Mouse (Mus musculus): ENCODE results near the gene Gstm6. TPM values are rescaled to one million over a fixed set of nuclear protein-coding genes. Genes with fewer than 3 reads are reported as not detected.
A peak's percentile ranks its signal among the peaks of the same experiment; 100 is the strongest.
"Not testable (repeated sequence)": the region's sequence is repeated elsewhere in the genome, so short reads cannot be mapped to it uniquely, and the experiment has no call there.

Gstm6 gene
- polyA plus RNA-seq, 1 experiment = 3.7 TPM

DNA sequence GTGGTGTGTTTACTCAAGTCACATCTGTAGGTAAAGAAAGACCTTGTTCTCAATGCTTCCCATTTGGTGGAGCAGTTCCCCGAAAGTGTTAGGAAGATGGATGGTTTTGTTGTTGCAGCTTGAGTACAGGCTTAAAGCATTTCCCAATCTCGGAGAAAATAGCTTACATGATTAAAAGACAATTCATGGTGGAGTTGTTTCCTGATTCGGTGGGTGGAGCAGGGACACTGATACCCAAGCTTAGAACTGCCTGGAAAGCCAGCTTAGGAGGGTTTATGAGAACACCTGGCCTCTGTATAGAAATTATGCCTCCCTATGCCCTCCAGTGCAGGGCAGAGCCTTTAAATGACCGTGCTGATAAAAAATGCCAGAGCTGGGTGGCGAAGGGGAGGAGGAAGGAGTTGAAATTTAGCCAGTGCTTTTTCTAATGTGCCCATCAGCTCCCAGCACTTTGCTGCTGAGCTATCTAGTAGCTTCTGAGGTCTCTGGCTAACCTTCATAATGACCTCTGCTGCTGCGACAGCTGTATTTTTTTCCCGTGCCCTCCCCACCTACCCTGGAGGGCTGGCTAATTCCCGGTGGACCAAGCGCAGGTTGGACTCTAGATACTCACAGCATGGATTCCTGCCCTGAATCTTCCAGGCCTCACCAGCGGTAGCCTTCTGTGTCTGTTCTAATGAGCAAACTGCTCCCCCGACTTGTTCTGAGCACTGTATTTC is 42.4 kb downstream of the Gstm6 start:
- TF ChIP-seq POLR2A (IDR thresholded peaks at IDR 0.05; ENCODE audit: low read depth, low read length) = no peak
- TF ChIP-seq CTCF (IDR thresholded peaks at IDR 0.05; ENCODE audit: borderline replicate concordance, insufficient read depth, low read length) = no peak
- Histone ChIP-seq H3K4me3 (ENCODE audit: insufficient read depth, low read length) (no peak overlapping the region), H3K27ac (ENCODE audit: insufficient read depth, low read length) (no peak overlapping the region)

GRCm38 (mm10) chr3:107898691-107899090 is 44.9 kb downstream of the Gstm6 start:
- TF ChIP-seq CTCF (IDR thresholded peaks at IDR 0.05; ENCODE audit: borderline replicate concordance, insufficient read depth, low read length) (no peak), POLR2A (IDR thresholded peaks at IDR 0.05; ENCODE audit: low read depth, low read length) (no peak)
- Histone ChIP-seq H3K4me3 (ENCODE audit: insufficient read depth, low read length) (no peak overlapping the region), H3K4me1 (ENCODE audit: control insufficient read depth, insufficient read depth, low read length) (no peaks in the 10 kb centered on the region), H3K27ac (ENCODE audit: insufficient read depth, low read length) (no peak overlapping the region)

More for the DNA sequence above, 42.4 kb downstream of the Gstm6 start:
- H3K4me1 ChIP-seq (ENCODE audit: control insufficient read depth, insufficient read depth, low read length) = no peaks in the 10 kb centered on the region

DNA sequence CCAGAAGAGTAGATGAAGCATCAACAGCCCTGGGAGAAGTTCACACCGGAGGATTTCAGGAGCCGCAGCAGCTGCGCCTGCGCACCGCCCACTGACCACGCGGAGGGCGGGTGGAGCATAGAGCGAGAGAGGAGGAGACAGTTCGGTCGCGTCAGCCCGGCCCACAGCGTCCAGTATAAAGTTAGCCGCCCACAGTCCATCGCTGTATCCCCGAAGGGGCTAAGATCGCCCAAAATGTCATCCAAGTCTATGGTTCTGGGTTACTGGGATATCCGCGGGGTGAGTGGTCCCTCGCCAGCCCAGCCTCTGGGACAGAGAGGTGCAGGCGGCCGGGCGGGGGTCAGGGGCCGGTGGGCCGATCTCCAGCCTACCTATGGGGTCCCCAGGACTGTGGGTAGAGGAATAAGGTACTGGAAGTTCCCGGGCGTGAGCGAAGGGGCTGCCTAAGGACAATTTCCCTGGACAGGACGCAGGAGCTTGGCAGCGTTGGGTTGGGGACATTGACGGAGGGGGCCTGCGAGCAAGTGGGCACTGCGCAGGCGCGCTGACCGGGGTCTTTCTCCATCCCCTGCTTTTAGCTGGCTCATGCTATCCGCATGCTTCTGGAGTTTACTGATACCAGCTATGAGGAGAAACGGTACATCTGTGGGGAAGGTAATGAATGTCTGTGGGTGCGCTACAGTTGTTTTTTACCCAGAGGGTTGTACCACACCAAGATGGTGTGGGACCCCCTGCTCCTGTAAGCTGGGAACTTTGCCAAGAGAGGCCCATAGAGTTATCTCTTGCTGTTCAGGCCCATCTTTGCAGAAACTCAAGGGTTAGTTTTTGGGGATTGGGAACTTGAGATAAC is 47.6 kb downstream of the Gstm6 start, which contains the start of gene Gstm5:
Gstm5 (plus strand) TSS at position 102 of the 850 bp plus-strand sequence.
- Histone ChIP-seq H3K4me1 (ENCODE audit: control insufficient read depth, insufficient read depth, low read length) (no peaks in the 10 kb centered on the region), H3K4me3 (ENCODE audit: insufficient read depth, low read length) (peak within 1 kb of the TSS; percentile 55), H3K27ac (ENCODE audit: insufficient read depth, low read length) (no peak within 1 kb of the TSS)
- TF ChIP-seq POLR2A (IDR thresholded peaks at IDR 0.05; ENCODE audit: low read depth, low read length) (peak; percentile 87), CTCF (IDR thresholded peaks at IDR 0.05; ENCODE audit: borderline replicate concordance, insufficient read depth, low read length) (no peak)

GRCm38 (mm10) chr3:107895194-107895719 is 48.3 kb downstream of the Gstm6 start:
- TF ChIP-seq CTCF (IDR thresholded peaks at IDR 0.05; ENCODE audit: borderline replicate concordance, insufficient read depth, low read length) (no peak), POLR2A (IDR thresholded peaks at IDR 0.05; ENCODE audit: low read depth, low read length) (no peak)
- Histone ChIP-seq H3K4me3 (ENCODE audit: insufficient read depth, low read length) (peak overlapping the region; percentile 24), H3K4me1 (ENCODE audit: control insufficient read depth, insufficient read depth, low read length) (no peaks in the 10 kb centered on the region), H3K27ac (ENCODE audit: insufficient read depth, low read length) (no peak overlapping the region)

GRCm38 (mm10) chr3:107889236-107889635 is 54.3 kb downstream of the Gstm6 start:
- H3K4me1 ChIP-seq (ENCODE audit: control insufficient read depth, insufficient read depth, low read length); H3K4me3 ChIP-seq (ENCODE audit: insufficient read depth, low read length); H3K27ac ChIP-seq (ENCODE audit: insufficient read depth, low read length): not testable (repeated sequence)

Other genes starting within 250 kb of the Gstm6 start
- gene Ahcyl1, start 247.2 kb downstream of the Gstm6 start, polyA plus RNA-seq (2011; ENCODE audit: insufficient read length, low read depth, missing spikeins) = 216 and 238 TPM in 2 replicates
- gene Csf1, start 183.3 kb downstream of the Gstm6 start, polyA plus RNA-seq (2011; ENCODE audit: insufficient read length, low read depth, missing spikeins) = 208 and 272 TPM in 2 replicates
- gene Eps8l3, start 66.5 kb downstream of the Gstm6 start, polyA plus RNA-seq (2011; ENCODE audit: insufficient read length, low read depth, missing spikeins) = not detected in 2 replicates
- gene Gstm5, start 47.9 kb downstream of the Gstm6 start, polyA plus RNA-seq (2011; ENCODE audit: insufficient read length, low read depth, missing spikeins) = 68.6 and 75.4 TPM in 2 replicates
- gene Gstm7, start 11.9 kb downstream of the Gstm6 start, polyA plus RNA-seq (2011; ENCODE audit: insufficient read length, low read depth, missing spikeins) = 1.3 and 2.3 TPM in 2 replicates
- not detected in 2 replicates for gene Gstm3, start 25.5 kb upstream of the Gstm6 start, polyA plus RNA-seq (2011; ENCODE audit: insufficient read length, low read depth, missing spikeins)
- gene Gstm2, start 42.7 kb upstream of the Gstm6 start, polyA plus RNA-seq (2011; ENCODE audit: insufficient read length, low read depth, missing spikeins) = 59.6 and 62.2 TPM in 2 replicates
- gene Gstm1, start 74.2 kb upstream of the Gstm6 start, polyA plus RNA-seq (2011; ENCODE audit: insufficient read length, low read depth, missing spikeins) = 51.2 and 63.8 TPM in 2 replicates
- gene Gstm4, start 101.1 kb upstream of the Gstm6 start, polyA plus RNA-seq (2011; ENCODE audit: insufficient read length, low read depth, missing spikeins) = 11.1 and 11.5 TPM in 2 replicates
- 48.3 and 50.0 TPM in 2 replicates for gene Ampd2, start 142.9 kb upstream of the Gstm6 start, polyA plus RNA-seq (2011; ENCODE audit: insufficient read length, low read depth, missing spikeins)
- gene Gnat2, start 149.0 kb upstream of the Gstm6 start, polyA plus RNA-seq (2011; ENCODE audit: insufficient read length, low read depth, missing spikeins) = 1.0 and 1.1 TPM in 2 replicates
- 138 and 152 TPM in 2 replicates for gene Gnai3, start 202.4 kb upstream of the Gstm6 start, polyA plus RNA-seq (2011; ENCODE audit: insufficient read length, low read depth, missing spikeins)
- not detected in 2 replicates for gene Gpr61, start 211.1 kb upstream of the Gstm6 start, polyA plus RNA-seq (2011; ENCODE audit: insufficient read length, low read depth, missing spikeins)
- gene Amigo1, start 242.6 kb upstream of the Gstm6 start, polyA plus RNA-seq (2011; ENCODE audit: insufficient read length, low read depth, missing spikeins) = 3.1 and 5.5 TPM in 2 replicates